Mouse (Mus musculus) testis, adult 2 months (tissue): ENCODE results near the gene Tmsb15a.

Experiments
- CTCF ChIP-seq: fragments of 200-500 bp; IDR thresholded peaks from 2 replicates; pipeline ENCODE4 v1.5.1; 2012; ENCODE audit warnings: low read depth, mild to moderate bottlenecking, inconsistent platforms, low read length, moderate library complexity; ENCODE audit not compliant: control insufficient read depth, insufficient read depth, insufficient replicate concordance
- POLR2A ChIP-seq: fragments of 200-500 bp; IDR thresholded peaks from 2 replicates; pipeline ENCODE4 v1.6.1; 2012; ENCODE audit warnings: low read depth, mild to moderate bottlenecking, inconsistent platforms, low read length, moderate library complexity; ENCODE audit not compliant: control insufficient read depth

GRCm38 (mm10) chrX:135703111-135703510 lies 21.9 kb downstream of the Tmsb15a start:
- TF ChIP-seq CTCF (no peak), POLR2A (no peak)
